Mouse (Mus musculus) spleen, adult 2 months (tissue): ENCODE results near the gene Gm4027. TPM values are rescaled to one million over a fixed set of nuclear protein-coding genes. Genes with fewer than 3 reads are reported as not detected.
"Not testable (repeated sequence)": the region's sequence is repeated elsewhere in the genome, so short reads cannot be mapped to it uniquely, and the experiment has no call there.

ENCODE experiments used
- DNase-seq, 2 experiments: peaks; one replicate each; pipeline versions ENCODE4 v3.0.0 to v3.0.0-alpha.2; 2012 to 2021; ENCODE audit warnings: low spot score in 2 of 2, low read depth in 1 of 2
- H3K27ac ChIP-seq: fragments of 200-500 bp; 2 replicates; pipeline ENCODE4 v1.5.1; 2012; ENCODE audit warnings: low read length, inconsistent platforms; ENCODE audit not compliant: insufficient read depth
- H3K27me3 ChIP-seq: fragments of 200-500 bp; 2 replicates; pipeline ENCODE4 v1.6.1; 2012; ENCODE audit warnings: mild to moderate bottlenecking, moderate library complexity, low read length, inconsistent platforms; ENCODE audit not compliant: control insufficient read depth, insufficient read depth
- H3K36me3 ChIP-seq: fragments of 200-500 bp; 2 replicates; pipeline ENCODE4 v1.6.1; 2012; ENCODE audit warnings: mild to moderate bottlenecking, low read length, inconsistent platforms; ENCODE audit not compliant: control insufficient read depth, insufficient read depth
- H3K4me1 ChIP-seq: fragments of 200-500 bp; 2 replicates; pipeline ENCODE4 v1.6.1; 2011; ENCODE audit warnings: inconsistent platforms; ENCODE audit not compliant: control insufficient read depth, insufficient read depth, insufficient read length
- H3K4me3 ChIP-seq: fragments of 200-500 bp; 2 replicates; pipeline ENCODE4 v1.5.1; 2011; ENCODE audit warnings: mild to moderate bottlenecking, inconsistent platforms; ENCODE audit not compliant: insufficient read depth, insufficient read length; ENCODE audit errors: extremely low read depth
- WGBS: fragments of 180-500 bp; shearing (Covaris S2); methylation state at CpG from one replicate; pipeline ENCODE4 v1.1.7; 2018; 5-methylcytosine and 5-hydroxymethylcytosine counted together
- polyA plus RNA-seq: library from polyadenylated mRNA; depleted of rRNA; stranded (reverse); fragments of >200 nt; gene quantifications from 2 replicates; pipeline ENCODE4 v1.2.3, GENCODE M21; 2012; rRNA removed

The Gm4027 gene
- polyA plus RNA-seq, result not detected in 2 replicates

DNA sequence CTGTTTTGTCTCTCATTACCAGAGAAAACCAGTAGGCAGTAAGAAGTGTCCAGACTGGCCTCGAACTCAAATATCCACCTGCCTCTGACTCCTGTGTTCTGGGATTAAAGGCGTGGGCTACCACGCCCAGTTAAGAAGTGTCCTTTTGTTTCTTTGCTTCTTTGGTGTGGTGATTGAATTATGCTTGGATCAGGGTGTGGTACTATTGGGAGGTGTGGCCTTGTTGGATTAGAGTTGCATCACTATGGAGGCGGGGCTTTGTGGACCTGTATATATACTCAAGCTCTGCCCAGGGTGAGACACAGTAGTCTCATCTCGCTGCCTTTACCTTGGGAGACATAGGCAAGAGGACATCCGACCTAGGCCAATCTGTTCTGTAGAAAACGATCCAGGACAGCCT is at the start of gene Gm4027:
TSS of gene Gm4027 (plus strand) at position 301 of the 400 bp plus-strand sequence.
- H3K4me3 ChIP-seq, DNase-seq, H3K27ac ChIP-seq, H3K4me1 ChIP-seq, H3K36me3 ChIP-seq, H3K27me3 ChIP-seq: not testable (repeated sequence)
- whole genome bisulfite sequencing, result 84% methylated on average over 5 of the region's 7 CpGs

- H3K36me3 ChIP-seq, H3K4me3 ChIP-seq, DNase-seq, H3K4me1 ChIP-seq, H3K27ac ChIP-seq, H3K27me3 ChIP-seq: not testable (repeated sequence)
- 16% methylated on average over 2 of the region's 2 CpGs for WGBS
These were observed 17.3 kb upstream of the Gm4027 start for GRCm38 (mm10) chr12:87601388-87601787.

- not testable (repeated sequence) for H3K4me3 ChIP-seq, DNase-seq, H3K4me1 ChIP-seq, H3K27me3 ChIP-seq, H3K36me3 ChIP-seq, H3K27ac ChIP-seq
- WGBS, result 76% methylated on average over 1 of the region's 2 CpGs
These were observed 16.3 kb upstream of the Gm4027 start, which contains the start of gene Oog1 for GRCm38 (mm10) chr12:87602388-87602787. Oog1 (plus strand) TSS chr12:87602688.

- H3K36me3 ChIP-seq, H3K4me3 ChIP-seq, H3K27me3 ChIP-seq, DNase-seq, H3K27ac ChIP-seq, H3K4me1 ChIP-seq: not testable (repeated sequence)
- 94% methylated on average over 2 of the region's 2 CpGs for WGBS
These were observed 25.9 kb downstream of the Gm4027 start, which contains the start of gene Gm16381 for GRCm38 (mm10) chr12:87644520-87644919. Gm16381 (minus strand) TSS chr12:87644620.

DNA sequence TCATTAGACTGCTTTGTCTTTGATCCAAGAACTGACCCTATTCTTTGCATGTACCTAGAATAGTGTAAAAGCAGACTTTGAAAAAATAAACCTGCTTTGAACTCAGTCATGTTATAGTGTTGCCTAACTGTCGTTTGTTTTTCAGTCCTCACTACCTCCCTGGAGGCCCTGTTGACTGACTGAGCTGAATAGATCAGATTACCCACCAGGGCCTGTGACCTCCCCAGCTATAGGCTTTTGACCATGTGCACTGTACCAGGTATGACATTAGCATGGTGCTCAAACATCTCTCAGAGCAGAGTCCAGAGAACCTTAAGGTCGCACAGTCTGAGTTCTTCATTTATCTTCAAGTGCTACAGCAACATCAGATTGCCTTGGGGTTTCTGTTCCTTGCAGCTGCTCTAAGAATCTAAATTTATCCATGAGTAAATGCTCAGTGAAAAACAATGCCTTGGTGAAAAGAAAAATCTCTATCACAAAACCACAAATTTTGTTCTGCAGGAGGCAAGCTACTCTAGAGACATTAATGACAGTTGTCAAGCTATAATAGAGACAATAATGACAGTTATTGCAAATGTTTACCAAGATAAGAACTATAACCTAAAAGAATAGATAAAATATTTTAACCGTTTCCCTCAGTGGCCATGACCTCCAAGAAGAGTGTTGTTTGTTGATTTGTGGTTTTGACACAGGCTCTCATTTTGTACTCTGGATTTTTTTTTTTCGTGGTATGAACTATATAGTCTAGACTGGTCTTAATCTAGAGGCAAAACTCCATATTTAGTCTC is 34.4 kb downstream of the Gm4027 start:
- 48% methylated on average over 2 of the region's 4 CpGs for WGBS
- H3K4me3 ChIP-seq, H3K27ac ChIP-seq, H3K27me3 ChIP-seq, H3K36me3 ChIP-seq, DNase-seq, H3K4me1 ChIP-seq: not testable (repeated sequence)

Other genes starting within 250 kb of the Gm4027 start
- 6.1 and 7.5 TPM in 2 replicates for gene Sptlc2, start 230.5 kb upstream of the Gm4027 start, polyA plus RNA-seq
- gene Slirp, start 175.0 kb upstream of the Gm4027 start, polyA plus RNA-seq, result 4.4 and 4.8 TPM in 2 replicates
- 17.0 and 17.5 TPM in 2 replicates for gene Alkbh1, start 174.9 kb upstream of the Gm4027 start, polyA plus RNA-seq
- gene Snw1, start 146.6 kb upstream of the Gm4027 start, polyA plus RNA-seq, result 5.1 and 6.0 TPM in 2 replicates
- gene Gm5788, start 124.1 kb upstream of the Gm4027 start, polyA plus RNA-seq, result not detected in 2 replicates
- gene Gm8300, start 104.6 kb upstream of the Gm4027 start, polyA plus RNA-seq, result not detected in 2 replicates
- not detected in 2 replicates for gene Oog1, start 16.2 kb upstream of the Gm4027 start, polyA plus RNA-seq
- gene Gm16381, start 25.8 kb downstream of the Gm4027 start, polyA plus RNA-seq, result not detected in 2 replicates
- not detected in 2 replicates for gene Gm21319, start 156.9 kb downstream of the Gm4027 start, polyA plus RNA-seq
- not detected in 2 replicates for gene Gm21936, start 176.6 kb downstream of the Gm4027 start, polyA plus RNA-seq
- not detected in 2 replicates for gene BB287469, start 197.7 kb downstream of the Gm4027 start, polyA plus RNA-seq
- not detected in 2 replicates for gene Gm2001, start 223.5 kb downstream of the Gm4027 start, polyA plus RNA-seq